Mouse (Mus musculus) cerebellum, adult 11-12 months (tissue): ENCODE data around the gene Pknox1.
A peak's percentile ranks its signal among the peaks of the same experiment; 100 is the strongest.

Experiments used
- DNase-seq: peaks from one replicate; pipeline ENCODE4 v3.0.0; 2022

Gene Pknox1

GRCm38 (mm10) chr17:31557124-31557880 lies 7.2 kb upstream of the Pknox1 start:
- DNase-seq = peak; percentile 15

GRCm38 (mm10) chr17:31557947-31558542 lies 6.5 kb upstream of the Pknox1 start:
- no peak for DNase-seq

GRCm38 (mm10) chr17:31559021-31559789 lies 5.3 kb upstream of the Pknox1 start:
- DNase-seq = no peak

GRCm38 (mm10) chr17:31563632-31564014 lies 911 bp upstream of the Pknox1 start:
- DNase-seq = peak; percentile 66

GRCm38 (mm10) chr17:31564858-31565140 lies 265 bp downstream of the Pknox1 start:
- DNase-seq = no peak

GRCm38 (mm10) chr17:31565141-31566056 lies 865 bp downstream of the Pknox1 start:
- peak; percentile 78 for DNase-seq

GRCm38 (mm10) chr17:31566276-31566675 lies 1.7 kb downstream of the Pknox1 start:
- no peak for DNase-seq

- no peak for DNase-seq
Measured at GRCm38 (mm10) chr17:31569756-31570155, 5.2 kb downstream of the Pknox1 start.

GRCm38 (mm10) chr17:31570321-31570925 lies 5.9 kb downstream of the Pknox1 start:
- no peak for DNase-seq

- no peak for DNase-seq
Measured at GRCm38 (mm10) chr17:31571689-31572088, 7.2 kb downstream of the Pknox1 start.

GRCm38 (mm10) chr17:31574662-31575061 lies 10.1 kb downstream of the Pknox1 start:
- DNase-seq = no peak

- DNase-seq = peak; percentile 87
Measured at GRCm38 (mm10) chr17:31576394-31577175, 12.1 kb downstream of the Pknox1 start.

- DNase-seq = no peak
Measured at GRCm38 (mm10) chr17:31580344-31580743, 15.8 kb downstream of the Pknox1 start.

- DNase-seq = no peak
Measured at GRCm38 (mm10) chr17:31583185-31583584, 18.7 kb downstream of the Pknox1 start.

- DNase-seq = no peak
Measured at GRCm38 (mm10) chr17:31583781-31584180, 19.2 kb downstream of the Pknox1 start.

- no peak for DNase-seq
Measured at GRCm38 (mm10) chr17:31588115-31588514, 23.6 kb downstream of the Pknox1 start.

- DNase-seq = no peak
Measured at GRCm38 (mm10) chr17:31588726-31589125, 24.2 kb downstream of the Pknox1 start.

- DNase-seq = no peak
Measured at GRCm38 (mm10) chr17:31590846-31591245, 26.3 kb downstream of the Pknox1 start.

- DNase-seq = no peak
Measured at GRCm38 (mm10) chr17:31594590-31594989, 30.1 kb downstream of the Pknox1 start.

- DNase-seq = no peak
Measured at GRCm38 (mm10) chr17:31595077-31595476, 30.5 kb downstream of the Pknox1 start.

GRCm38 (mm10) chr17:31597957-31598356 lies 33.4 kb downstream of the Pknox1 start:
- no peak for DNase-seq

- DNase-seq = no peak
Measured at GRCm38 (mm10) chr17:31598593-31598992, 34.1 kb downstream of the Pknox1 start.
